Mouse (Mus musculus) neural tube, embryonic 13.5 days (tissue): ENCODE results near the gene Sppl3. TPM values are rescaled to one million over a fixed set of nuclear protein-coding genes. Genes with fewer than 3 reads are reported as not detected.

Experiments
- ATAC-seq: fragments of 200-750 bp; cut with Nextera tagmentation; 2 replicates; pipeline ENCODE4 v1.8.0; 2017; ENCODE audit warnings: low read depth, mild to moderate bottlenecking, moderate TSS enrichment, moderate library complexity
- H3K27ac ChIP-seq: fragments of 300-500 bp; sonication (generic); replicated peaks from 2 replicates; pipeline ENCODE4 v1.5.1; 2015; ENCODE audit warnings: moderate library complexity, mild to moderate bottlenecking, inconsistent platforms
- H3K27me3 ChIP-seq: fragments of 300-500 bp; sonication (generic); 2 replicates; pipeline ENCODE4 v1.6.1; 2015; ENCODE audit warnings: mild to moderate bottlenecking, inconsistent platforms
- H3K36me3 ChIP-seq: fragments of 300-500 bp; sonication (generic); 2 replicates; pipeline ENCODE4 v1.6.1; 2015; ENCODE audit warnings: mild to moderate bottlenecking, inconsistent platforms
- H3K4me1 ChIP-seq: fragments of 300-500 bp; sonication (generic); replicated peaks from 2 replicates; pipeline ENCODE4 v1.6.1; 2015; ENCODE audit warnings: inconsistent platforms
- H3K4me2 ChIP-seq: fragments of 300-500 bp; sonication (generic); 2 replicates; pipeline ENCODE4 v1.6.1; 2015; ENCODE audit warnings: inconsistent platforms, mild to moderate bottlenecking, moderate library complexity
- H3K4me3 ChIP-seq: fragments of 300-500 bp; sonication (generic); 2 replicates; pipeline ENCODE4 v1.5.1; 2015; ENCODE audit warnings: mild to moderate bottlenecking, inconsistent platforms
- H3K9ac ChIP-seq: fragments of 300-500 bp; sonication (generic); 2 replicates; pipeline ENCODE4 v1.6.1; 2015; ENCODE audit warnings: moderate library complexity, mild to moderate bottlenecking, inconsistent platforms
- H3K9me3 ChIP-seq: fragments of 300-500 bp; sonication (generic); 2 replicates; pipeline ENCODE4 v1.6.1; 2016; ENCODE audit warnings: inconsistent platforms
- WGBS: fragments of 180-500 bp; shearing (Covaris S2); methylation state at CpG from one replicate; pipeline ENCODE4 v1.1.7; 2015; 5-methylcytosine and 5-hydroxymethylcytosine counted together
- polyA plus RNA-seq: library from polyadenylated mRNA; unstranded; fragments of >200 nt; fragmentation: Nextera tagmentation; extraction: Ambion mirVana; gene quantifications from 2 replicates; pipeline ENCODE4 v1.2.1, GENCODE M21; 2015

The Sppl3 gene
- polyA plus RNA-seq, 1 experiment from 2014 or later: 21.3 TPM

DNA sequence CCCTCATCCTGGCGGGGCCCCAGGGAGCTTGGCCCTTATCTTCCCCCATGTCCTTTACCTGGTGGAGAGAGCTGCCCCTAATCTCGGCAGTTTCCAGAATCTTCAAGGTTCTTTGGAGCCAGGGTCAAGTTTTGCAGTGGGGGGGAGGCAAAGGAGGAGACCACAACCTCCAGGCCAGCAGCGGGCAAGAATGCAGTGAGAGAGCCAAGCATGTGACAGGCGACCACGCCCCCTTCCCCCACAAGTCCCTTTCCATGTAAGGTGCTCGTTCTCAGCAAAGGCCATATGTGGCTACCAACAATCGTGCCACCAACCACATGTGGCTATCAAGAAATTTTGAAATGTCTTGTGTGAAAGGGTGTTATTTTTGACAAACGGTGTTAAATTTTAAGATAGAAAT is 37.8 kb upstream of the Sppl3 start:
- Histone ChIP-seq H3K9ac (no peak overlapping the region), H3K4me2 (no peak overlapping the region), H3K36me3 (no peaks in the 10 kb centered on the region), H3K4me3 (no peak overlapping the region), H3K27ac (no peak overlapping the region), H3K4me1 (peaks cover 14% of the 10 kb centered on the region), H3K27me3 (peaks cover 18% of the 10 kb centered on the region), H3K9me3 (no peaks in the 10 kb centered on the region)
- ATAC-seq: no peak
- WGBS: 86% methylated on average over 8 of the region's 8 CpGs

- peaks cover 17% of the 10 kb centered on the region for H3K4me1 ChIP-seq
- H3K27me3 ChIP-seq: 0 out of 2 replicates have a peak, but pooled peaks cover 4% of the 10 kb centered on the region
- no peak overlapping the region for H3K4me3 ChIP-seq
- H3K4me2 ChIP-seq: no peak overlapping the region
- H3K27ac ChIP-seq: no peak overlapping the region
- no peaks in the 10 kb centered on the region for H3K36me3 ChIP-seq
- ATAC-seq: no peak
- no peaks in the 10 kb centered on the region for H3K9me3 ChIP-seq
- no peak overlapping the region for H3K9ac ChIP-seq
Observed at GRCm38 (mm10) chr5:114976935-114977334, 34.0 kb upstream of the Sppl3 start.

DNA sequence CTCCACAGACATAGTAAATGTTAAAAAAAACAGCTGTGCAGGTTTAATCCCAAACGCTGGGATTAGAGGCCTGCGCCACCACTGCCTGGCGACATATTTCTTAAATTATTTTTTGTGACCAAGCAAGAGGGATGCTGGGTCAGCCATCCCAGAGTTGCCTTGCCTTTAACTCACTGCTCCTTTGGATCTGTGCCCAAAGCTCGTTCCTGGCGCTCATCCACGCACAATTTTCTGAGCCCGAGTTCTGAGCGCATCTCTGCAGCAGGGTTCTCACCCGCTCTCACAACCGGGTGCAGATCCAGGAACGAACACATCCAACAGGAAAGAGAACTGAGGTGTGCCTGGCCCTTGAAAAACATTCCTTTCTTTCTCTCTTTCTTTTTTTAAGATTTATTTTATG is 32.5 kb upstream of the Sppl3 start:
- Histone ChIP-seq H3K4me2 (no peak overlapping the region), H3K27ac (no peak overlapping the region), H3K36me3 (no peaks in the 10 kb centered on the region), H3K9ac (no peak overlapping the region), H3K4me1 (peaks cover 17% of the 10 kb centered on the region), H3K4me3 (no peak overlapping the region), H3K27me3 (0 out of 2 replicates have a peak, but pooled peaks cover 4% of the 10 kb centered on the region), H3K9me3 (no peaks in the 10 kb centered on the region)
- WGBS: 66% methylated on average over 11 of the region's 11 CpGs
- no peak for ATAC-seq

- WGBS: 4% methylated on average over 6 of the region's 6 CpGs
- peak overlapping the region; percentile 44; the same call in 1 of the 2 replicates for H3K9ac ChIP-seq
- no peaks in the 10 kb centered on the region for H3K36me3 ChIP-seq
- ATAC-seq: no peak
- 0 out of 2 replicates have a peak, but pooled peaks cover 4% of the 10 kb centered on the region for H3K27me3 ChIP-seq
- H3K4me1 ChIP-seq: peaks cover 17% of the 10 kb centered on the region
- peak overlapping the region; percentile 34 for H3K4me3 ChIP-seq
- no peaks in the 10 kb centered on the region for H3K9me3 ChIP-seq
- peak overlapping the region; percentile 71 for H3K4me2 ChIP-seq
- H3K27ac ChIP-seq: no peak overlapping the region
Observed at GRCm38 (mm10) chr5:114978888-114979249, 32.1 kb upstream of the Sppl3 start.

DNA sequence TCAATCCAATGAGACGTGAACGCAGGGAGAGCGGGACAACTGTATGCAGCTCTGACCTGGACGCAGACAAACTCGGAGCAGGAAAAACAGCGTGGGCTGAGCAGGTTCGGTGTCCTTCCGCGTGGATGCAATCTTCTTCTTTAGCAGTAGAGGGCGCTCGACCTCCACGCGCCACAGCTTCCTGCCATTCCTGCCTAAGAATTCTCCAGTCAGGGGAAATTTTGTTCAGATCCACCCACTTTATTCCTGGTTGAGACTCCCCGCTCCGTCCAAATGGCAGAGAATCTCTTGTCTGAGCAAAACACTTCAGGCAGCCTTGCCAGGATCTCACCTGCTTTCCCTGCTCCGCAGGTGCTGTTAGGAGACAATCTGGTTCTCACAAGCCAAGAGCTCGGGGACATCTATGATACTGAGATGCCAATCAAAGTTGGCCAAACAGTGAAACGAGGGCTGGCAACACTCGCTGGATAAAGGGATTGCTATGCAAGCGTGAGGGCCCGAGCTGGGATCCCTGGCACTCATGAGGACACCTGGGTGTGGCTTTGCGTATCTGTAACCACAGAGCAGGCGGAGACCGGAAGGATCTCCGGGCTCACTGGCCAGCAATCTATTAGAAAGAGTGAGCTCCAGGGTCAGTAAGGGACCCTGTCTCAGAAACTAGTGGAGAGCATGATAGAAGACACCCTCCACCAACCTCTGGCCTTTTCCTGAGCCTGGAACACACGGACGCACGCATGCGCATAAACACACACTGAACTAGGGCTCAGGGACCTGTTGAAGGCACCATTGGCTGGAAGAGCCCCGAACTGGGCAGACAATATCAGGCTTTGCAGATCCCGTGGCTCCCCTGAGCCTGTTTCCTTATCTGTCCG is 31.5 kb upstream of the Sppl3 start:
- H3K9ac ChIP-seq: peak overlapping the region; percentile 49
- H3K4me2 ChIP-seq: peak overlapping the region; percentile 71
- H3K27ac ChIP-seq: no peak overlapping the region
- H3K4me3 ChIP-seq: peak overlapping the region; percentile 34
- WGBS: 6% methylated on average over 32 of the region's 32 CpGs
- H3K9me3 ChIP-seq: no peaks in the 10 kb centered on the region
- peaks cover 17% of the 10 kb centered on the region for H3K4me1 ChIP-seq
- ATAC-seq: peak; percentile 70
- 0 out of 2 replicates have a peak, but pooled peaks cover 4% of the 10 kb centered on the region for H3K27me3 ChIP-seq
- no peaks in the 10 kb centered on the region for H3K36me3 ChIP-seq

GRCm38 (mm10) chr5:114980122-114980748 is 30.7 kb upstream of the Sppl3 start:
- ATAC-seq: no peak
- no peak overlapping the region for H3K9ac ChIP-seq
- WGBS: 33% methylated on average over 16 of the region's 16 CpGs

GRCm38 (mm10) chr5:114982001-114982400 is 28.9 kb upstream of the Sppl3 start:
- Histone ChIP-seq H3K27ac (no peak overlapping the region), H3K9ac (no peak overlapping the region), H3K36me3 (no peaks in the 10 kb centered on the region), H3K4me1 (peaks cover 17% of the 10 kb centered on the region), H3K4me2 (no peak overlapping the region), H3K4me3 (no peak overlapping the region), H3K27me3 (0 out of 2 replicates have a peak, but pooled peaks cover 4% of the 10 kb centered on the region), H3K9me3 (no peaks in the 10 kb centered on the region)
- WGBS: 67% methylated on average over 15 of the region's 15 CpGs
- ATAC-seq: no peak

More at GRCm38 (mm10) chr5:114980122-114980748, 30.7 kb upstream of the Sppl3 start:
- peak overlapping the region; percentile 34 for H3K4me3 ChIP-seq
- H3K9me3 ChIP-seq: no peaks in the 10 kb centered on the region
- no peaks in the 10 kb centered on the region for H3K36me3 ChIP-seq
- H3K27me3 ChIP-seq: 0 out of 2 replicates have a peak, but pooled peaks cover 4% of the 10 kb centered on the region
- H3K4me1 ChIP-seq: peaks cover 17% of the 10 kb centered on the region
- H3K27ac ChIP-seq: no peak overlapping the region
- peak overlapping the region; percentile 71 for H3K4me2 ChIP-seq

- no peak for ATAC-seq
- no peaks in the 10 kb centered on the region for H3K36me3 ChIP-seq
Observed at GRCm38 (mm10) chr5:114985074-114985473, 25.9 kb upstream of the Sppl3 start.

GRCm38 (mm10) chr5:114996447-114996846 is 14.5 kb upstream of the Sppl3 start:
- Histone ChIP-seq H3K9ac (no peak overlapping the region), H3K4me3 (no peak overlapping the region), H3K27me3 (no peaks in the 10 kb centered on the region), H3K9me3 (no peaks in the 10 kb centered on the region), H3K27ac (no peak overlapping the region), H3K4me2 (no peak overlapping the region), H3K4me1 (no peaks in the 10 kb centered on the region), H3K36me3 (no peaks in the 10 kb centered on the region)
- ATAC-seq: no peak
- WGBS: 84% methylated on average over 16 of the region's 16 CpGs

More at GRCm38 (mm10) chr5:114985074-114985473, 25.9 kb upstream of the Sppl3 start:
- Histone ChIP-seq H3K4me1 (peaks cover 1% of the 10 kb centered on the region), H3K27ac (no peak overlapping the region), H3K4me3 (no peak overlapping the region), H3K27me3 (0 out of 2 replicates have a peak, but pooled peaks cover 4% of the 10 kb centered on the region), H3K9ac (no peak overlapping the region), H3K9me3 (no peaks in the 10 kb centered on the region), H3K4me2 (no peak overlapping the region)

DNA sequence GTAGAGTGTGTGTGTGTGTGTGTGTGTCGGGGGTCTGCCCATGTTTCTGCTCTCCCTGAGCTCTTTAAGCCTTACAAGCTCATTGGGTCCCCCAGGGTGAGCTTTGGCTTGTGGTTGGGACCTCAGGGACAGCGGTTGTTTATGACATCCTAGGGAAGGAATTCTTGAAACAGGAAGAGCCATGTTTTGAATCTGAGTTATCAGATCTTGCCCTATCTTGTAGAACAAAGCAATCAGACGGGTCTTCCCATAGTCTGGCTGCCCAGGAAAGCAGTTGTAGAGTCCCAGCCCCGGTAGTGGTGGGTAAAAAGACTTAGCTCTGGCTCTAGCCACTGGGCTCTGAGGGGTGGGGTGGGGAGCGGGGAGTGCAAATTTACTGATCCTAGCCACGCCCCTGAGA is 13.6 kb upstream of the Sppl3 start:
- no peak for ATAC-seq
- Histone ChIP-seq H3K27ac (no peak overlapping the region), H3K9ac (no peak overlapping the region), H3K4me2 (no peak overlapping the region), H3K9me3 (no peaks in the 10 kb centered on the region), H3K27me3 (no peaks in the 10 kb centered on the region), H3K4me1 (no peaks in the 10 kb centered on the region), H3K4me3 (no peak overlapping the region), H3K36me3 (no peaks in the 10 kb centered on the region)
- WGBS: 76% methylated on average over 6 of the region's 6 CpGs

GRCm38 (mm10) chr5:115000503-115000902 is 10.4 kb upstream of the Sppl3 start:
- no peaks in the 10 kb centered on the region for H3K36me3 ChIP-seq
- no peaks in the 10 kb centered on the region for H3K27me3 ChIP-seq
- no peak overlapping the region for H3K4me2 ChIP-seq
- no peak for ATAC-seq
- no peak overlapping the region for H3K4me3 ChIP-seq
- no peak overlapping the region for H3K27ac ChIP-seq
- H3K4me1 ChIP-seq: no peaks in the 10 kb centered on the region
- no peak overlapping the region for H3K9ac ChIP-seq
- 93% methylated on average over 2 of the region's 2 CpGs for WGBS
- H3K9me3 ChIP-seq: no peaks in the 10 kb centered on the region

DNA sequence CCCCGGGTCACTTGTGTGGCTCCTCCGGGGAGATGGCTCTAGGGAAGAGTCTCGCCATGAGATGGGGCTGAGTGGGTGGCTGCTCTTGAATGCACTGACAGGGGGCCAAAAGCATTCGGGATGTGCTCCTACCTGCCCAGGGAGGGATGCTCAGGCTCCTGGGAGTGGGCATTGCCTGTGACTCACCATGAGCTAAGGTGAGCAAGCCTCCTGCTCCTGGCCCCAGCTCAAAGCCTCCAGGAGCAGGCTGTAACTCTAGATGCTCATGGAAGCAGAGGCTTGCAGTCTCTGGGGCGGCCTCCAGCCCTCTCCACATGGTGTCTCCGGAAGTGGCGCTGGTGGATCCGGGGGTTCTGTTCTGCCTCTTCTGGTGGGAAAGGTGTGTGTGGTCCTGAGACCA is 9.5 kb upstream of the Sppl3 start:
- Histone ChIP-seq H3K9ac (no peak overlapping the region), H3K36me3 (no peaks in the 10 kb centered on the region), H3K9me3 (no peaks in the 10 kb centered on the region), H3K27me3 (no peaks in the 10 kb centered on the region), H3K4me3 (no peak overlapping the region), H3K4me1 (no peaks in the 10 kb centered on the region), H3K4me2 (no peak overlapping the region), H3K27ac (no peak overlapping the region)
- ATAC-seq: no peak
- 78% methylated on average over 8 of the region's 8 CpGs for WGBS
